Mouse (Mus musculus) left cerebral cortex, postnatal 14 days (tissue): ENCODE measurements at regions not wholly inside any gene's neighbourhood (a gene's known extent, or its start where the extent isn't known, plus 50 kb on each side); places are given as distances from the start of the nearest gene placed in this dataset.

Experiments
- DNase-seq, 2 experiments: peaks; one replicate each; pipeline ENCODE4 v3.0.0; 2021 to 2022; ENCODE audit warnings: low spot score in 2 of 2, mixed read lengths in 1 of 2
- intact Hi-C: fragments of 180-260 bp; cut with DNase I; formaldehyde crosslinking; loops from one replicate; pipeline ENCODE4 v1.15.1; 2025

DNA sequence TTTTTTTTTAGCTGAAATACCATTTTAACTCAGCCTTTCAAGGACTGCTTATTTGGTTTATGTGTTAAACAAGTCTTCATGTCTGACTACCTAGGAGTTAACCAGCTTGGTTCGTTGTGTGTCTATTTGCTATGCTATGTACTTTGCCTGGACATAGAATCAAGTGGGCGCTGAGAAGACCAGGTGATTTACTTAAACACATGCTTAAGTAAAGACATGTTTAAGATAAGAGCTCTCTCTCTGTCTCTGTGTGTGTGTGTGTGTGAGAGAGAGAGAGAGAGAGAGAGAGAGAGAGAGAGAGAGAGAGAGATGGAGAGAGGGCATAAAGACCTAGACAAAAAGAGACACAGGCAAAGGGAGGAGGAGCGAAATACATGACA, 302.3 kb downstream of the Pik3r1 start:
- no peak for DNase-seq
- intact Hi-C loops = no loop called here

DNA sequence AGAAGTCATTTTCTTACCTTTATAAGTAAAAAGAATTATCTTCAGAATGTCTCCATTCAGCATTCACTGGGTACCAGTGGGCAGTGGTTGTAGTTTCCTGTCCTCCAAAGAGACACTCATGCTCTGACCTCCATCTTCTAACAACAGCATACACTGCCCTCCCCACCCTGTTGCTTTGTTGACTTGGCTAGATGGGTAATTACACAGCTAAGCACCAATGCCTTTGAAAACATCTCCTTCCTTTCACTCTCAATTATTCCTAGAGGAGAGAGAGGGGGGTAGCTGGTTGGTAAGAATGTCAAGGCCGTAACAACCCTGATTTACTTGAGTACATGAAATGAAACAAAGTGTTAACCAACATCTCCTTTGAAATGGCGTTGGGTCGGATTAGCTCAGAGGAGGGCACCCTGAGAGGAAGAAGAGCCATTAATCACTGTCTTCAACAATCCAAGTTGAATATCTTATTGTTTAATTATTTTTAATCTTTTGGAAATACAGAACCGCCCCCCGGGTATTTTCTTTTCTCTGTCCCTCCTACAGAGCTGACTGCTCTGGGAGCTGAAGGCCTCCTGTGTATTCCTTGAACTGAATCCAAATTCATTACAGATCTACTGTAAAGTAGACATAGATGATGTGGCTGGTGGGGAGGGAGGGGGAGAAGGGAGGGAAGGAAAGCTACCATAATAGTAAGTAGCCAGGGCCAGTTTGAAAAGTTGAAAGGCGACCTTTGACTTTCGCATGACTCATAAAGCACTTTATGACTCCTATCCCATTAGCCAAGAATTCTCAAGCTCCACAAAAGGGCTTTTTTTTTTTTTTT, 302.9 kb downstream of the Pik3r1 start:
- no peak for DNase-seq
- intact Hi-C loops = no loop called here

DNA sequence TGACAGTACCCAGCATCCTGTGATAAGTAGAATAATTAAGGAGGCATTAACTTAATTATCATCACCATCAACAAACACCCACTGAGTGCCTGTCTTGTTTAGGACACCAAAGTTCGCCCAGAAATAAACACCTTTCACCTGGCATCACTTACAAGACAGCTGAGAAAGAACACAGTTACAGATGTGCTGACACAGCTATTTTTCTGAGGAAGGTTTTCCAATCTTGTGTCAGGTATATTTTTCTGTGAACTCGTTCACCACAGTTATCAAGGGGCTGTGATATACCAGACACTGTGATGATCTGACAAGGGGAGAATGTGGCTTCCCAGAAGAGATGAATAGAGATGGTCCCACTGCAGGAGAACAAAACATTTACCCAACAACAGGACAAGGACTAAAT, 311.1 kb downstream of the Pik3r1 start:
- DNase-seq = no peak
- intact Hi-C loops = no loop called here

DNA sequence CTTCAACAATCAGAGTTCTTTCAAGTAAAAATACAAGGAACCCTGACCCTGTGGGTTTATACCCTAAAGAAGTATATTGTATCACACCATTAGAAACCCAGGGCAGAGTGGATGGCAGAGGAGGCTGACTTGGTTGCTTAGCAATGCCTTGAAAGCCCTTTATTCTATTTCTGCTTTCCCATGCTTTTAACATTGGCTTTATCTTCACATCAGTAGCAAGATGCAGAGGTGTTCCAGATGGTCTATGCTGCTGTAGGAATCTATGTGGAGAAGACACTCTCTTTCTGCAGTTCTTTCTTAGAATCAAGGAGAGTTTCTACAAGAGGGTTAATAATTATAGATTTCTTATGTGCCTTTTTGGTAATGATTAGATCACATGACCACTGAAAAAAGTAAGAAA, 313.7 kb downstream of the Pik3r1 start:
- DNase-seq = no peak
- intact Hi-C loops = no loop called here

DNA sequence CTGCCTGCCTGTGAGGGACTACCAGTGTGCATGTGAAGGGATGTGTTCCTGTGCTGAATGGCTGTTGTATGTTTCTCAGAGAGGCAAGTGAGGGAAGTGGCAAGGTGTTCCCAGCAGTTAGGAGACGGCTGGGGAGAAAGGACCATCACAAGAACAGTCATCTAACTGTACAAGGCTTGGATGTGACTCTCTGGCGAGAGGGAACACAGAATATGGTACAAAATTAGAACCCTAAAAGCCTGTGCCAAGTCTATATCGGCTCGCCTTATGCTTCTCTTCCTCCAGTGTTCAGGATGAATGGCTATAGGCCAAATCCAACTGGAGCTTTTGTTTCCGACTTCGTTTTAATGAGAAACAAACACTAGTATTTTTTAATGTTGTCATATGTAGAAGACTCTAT, 317.5 kb downstream of the Pik3r1 start:
- peak; percentile 26 to 67 for DNase-seq
- intact Hi-C loops = no loop called here

DNA sequence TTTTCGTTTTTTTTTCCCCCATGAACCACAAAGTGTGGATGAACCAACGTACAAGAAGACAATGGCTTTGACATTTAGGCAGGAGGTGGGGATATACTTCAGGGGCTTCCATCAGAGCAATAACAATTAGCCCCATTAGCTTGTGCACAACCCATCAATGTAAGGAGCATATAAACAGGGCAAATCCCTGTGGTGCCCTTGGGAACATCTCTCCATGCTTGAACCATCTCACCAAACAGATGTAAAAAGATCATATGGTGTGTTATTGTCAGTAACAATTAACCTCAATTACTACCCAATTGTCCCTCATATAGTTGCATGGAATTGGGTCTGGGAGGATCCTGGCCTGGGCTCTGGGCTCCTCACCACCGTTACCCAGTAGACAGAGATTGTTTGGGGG, 328.5 kb downstream of the Pik3r1 start:
- no peak for DNase-seq
- intact Hi-C loops = no loop called here

DNA sequence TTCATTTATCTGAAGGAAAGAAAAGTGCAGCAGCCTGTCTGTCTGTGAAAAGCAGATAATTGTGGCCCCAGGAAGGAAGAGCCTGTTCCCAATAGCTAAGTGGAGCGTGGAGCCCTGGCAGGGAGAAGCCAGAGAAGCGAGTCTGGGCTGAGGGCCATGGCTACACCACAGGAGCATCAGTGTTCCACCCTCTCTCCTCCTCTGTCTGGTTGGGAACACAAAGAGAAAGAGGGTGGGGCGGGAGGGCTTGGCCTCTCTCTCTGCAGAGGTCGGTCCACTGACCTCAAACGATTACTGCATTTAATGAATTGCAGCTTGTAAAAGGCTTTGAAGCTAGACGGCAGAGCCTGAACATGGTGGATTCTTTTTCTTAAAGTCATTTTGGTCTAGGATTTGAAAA, 329.0 kb downstream of the Pik3r1 start:
- intact Hi-C loops = no loop called here

DNA sequence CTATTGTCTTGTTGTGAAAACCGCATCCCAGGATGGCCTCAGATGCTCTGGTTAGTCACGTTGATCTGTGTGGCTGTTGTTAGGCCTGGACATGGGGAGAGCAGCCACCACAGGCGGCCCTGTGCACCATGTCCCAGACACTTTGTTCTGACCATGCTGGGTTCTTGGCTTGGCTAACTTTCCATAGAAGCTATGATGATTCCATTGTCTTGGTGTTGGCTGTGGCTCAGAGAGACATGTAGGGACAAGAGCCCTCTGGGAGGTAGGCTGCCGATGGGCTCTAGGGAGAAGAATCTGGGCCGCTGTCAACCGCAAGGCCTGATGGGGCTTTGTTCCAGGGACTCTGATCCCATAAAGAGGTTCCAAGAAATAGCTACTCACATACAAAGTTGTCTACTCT, 334.9 kb downstream of the Pik3r1 start:
- DNase-seq = no peak
- intact Hi-C loops = no loop called here

More for the DNA sequence above, 329.0 kb downstream of the Pik3r1 start:
- no peak for DNase-seq

DNA sequence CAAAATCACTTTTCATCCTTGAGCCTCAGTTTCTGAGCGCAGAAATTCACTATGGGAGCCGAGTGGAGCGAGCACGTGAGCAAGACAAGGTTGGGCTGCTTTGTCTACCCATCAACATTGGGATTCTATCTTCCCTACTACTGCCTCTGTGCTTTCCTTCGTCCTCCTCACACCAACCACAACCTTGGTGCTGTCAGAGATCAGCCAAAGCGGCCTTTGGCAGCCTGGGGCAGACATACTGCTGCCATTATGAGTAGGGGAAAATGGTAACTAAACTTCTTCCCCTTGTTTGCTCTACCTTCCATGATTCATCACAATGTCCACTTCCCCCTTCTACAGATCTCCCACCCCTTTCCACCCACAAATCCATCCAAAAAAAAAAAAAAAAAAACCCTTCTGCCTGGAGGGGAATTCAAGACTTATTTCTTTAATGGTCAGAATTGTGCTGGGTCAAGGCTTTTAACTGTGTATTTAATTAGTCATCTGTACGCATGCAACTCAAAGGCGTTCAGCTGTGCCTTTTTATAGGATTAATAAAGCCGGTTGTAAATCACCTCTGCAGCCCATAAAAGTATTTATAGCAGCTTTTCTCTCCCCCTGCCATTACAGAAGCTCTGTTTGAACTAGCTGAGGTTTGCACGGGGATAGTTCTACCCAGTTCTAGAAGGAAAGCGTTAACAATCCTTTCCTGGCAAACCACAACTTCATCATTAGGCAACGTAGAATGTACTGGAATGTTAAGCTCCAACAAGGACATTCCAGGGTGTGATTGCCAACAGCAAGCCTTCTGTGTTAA, 340.4 kb downstream of the Pik3r1 start:
- intact Hi-C loops = no loop called here
- no peak for DNase-seq

DNA sequence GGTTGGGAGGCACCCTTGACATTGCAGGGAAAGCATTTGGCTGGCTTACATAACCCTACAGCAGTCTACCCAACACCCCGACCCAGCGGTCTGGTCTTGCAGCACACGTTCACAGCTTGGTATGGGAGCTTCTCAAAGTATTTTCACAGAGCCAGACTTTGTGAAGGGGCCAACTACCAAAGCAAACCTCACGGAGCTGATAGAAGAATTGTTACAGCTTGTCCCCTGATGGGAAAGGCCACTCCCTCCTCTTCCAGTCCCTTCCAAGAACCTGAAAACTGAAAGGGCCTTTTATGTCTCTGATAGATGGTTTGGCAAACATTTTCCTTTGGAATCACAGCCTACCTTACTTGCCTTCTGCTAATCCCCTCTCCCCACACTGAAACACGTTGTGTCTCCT, 341.6 kb downstream of the Pik3r1 start:
- DNase-seq = no peak
- intact Hi-C loops = no loop called here

DNA sequence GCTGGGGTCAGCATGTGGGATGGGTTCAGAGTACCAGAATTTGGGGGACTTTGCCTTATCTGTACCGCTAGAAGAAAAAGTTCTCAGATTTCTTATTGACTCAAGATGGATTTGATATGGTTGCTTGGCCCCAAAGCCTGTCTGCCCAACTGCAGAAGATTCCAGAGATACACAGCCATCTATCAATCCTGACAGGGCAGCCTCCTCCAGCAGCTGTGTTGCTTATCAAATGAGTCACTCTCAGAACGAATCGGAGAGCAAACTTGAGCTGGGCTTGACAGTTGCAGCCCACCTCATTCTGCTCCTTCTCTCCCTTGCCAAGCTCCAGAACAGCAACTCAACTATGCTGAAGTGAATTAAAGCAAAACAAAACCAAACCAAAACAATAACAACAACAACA, 345.9 kb downstream of the Pik3r1 start:
- DNase-seq = peak in 1 of 2 experiments; percentile 20
- intact Hi-C loops = no loop called here

DNA sequence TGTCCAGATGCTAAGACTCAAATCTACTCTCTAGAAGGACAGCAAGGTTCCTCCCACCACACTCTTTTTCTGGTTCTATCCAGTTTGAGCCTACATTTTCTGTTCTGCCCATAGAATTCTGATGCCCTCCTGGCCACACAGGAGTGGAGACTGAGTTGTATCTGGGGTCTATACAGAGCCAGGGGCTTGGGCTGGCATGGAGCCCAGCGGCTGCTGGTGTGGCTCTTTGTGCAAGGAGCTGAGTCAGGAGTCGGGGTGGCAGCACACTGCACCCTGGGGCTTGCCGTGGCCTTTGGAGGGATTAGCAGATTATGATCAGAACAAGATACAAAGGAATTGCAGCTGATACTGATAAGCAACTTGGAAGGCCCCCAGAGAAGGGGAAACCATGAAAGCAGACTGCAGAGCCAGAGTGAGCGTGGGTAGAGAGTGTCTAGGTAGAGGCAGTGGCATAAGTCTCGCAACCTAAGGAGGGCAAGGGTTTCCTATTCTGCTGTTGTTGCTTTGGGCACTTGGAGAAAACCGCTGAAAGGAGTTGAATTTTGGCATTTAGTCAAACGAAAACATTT, 348.5 kb downstream of the Pik3r1 start:
- intact Hi-C loops = no loop called here
- no peak for DNase-seq

DNA sequence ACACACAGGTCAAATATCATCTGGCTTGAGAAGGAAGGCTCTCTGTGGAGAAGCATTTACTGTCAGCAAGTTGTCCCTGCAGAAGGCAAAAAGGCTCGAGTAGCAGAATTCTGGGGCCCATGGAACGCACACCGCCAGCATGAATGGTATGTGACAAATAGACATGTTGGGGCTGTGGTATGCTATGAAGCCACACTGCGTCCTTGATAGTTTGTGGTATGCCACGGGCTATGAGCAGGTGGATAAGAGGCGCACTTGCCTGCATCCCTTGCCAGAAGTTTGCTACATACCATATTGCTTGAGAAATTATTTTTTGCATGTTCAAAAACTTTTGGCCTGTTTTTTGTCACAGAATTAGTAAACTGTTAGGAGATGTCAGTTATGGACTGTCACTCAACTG, 349.7 kb downstream of the Pik3r1 start:
- intact Hi-C loops = no loop called here
- no peak for DNase-seq

DNA sequence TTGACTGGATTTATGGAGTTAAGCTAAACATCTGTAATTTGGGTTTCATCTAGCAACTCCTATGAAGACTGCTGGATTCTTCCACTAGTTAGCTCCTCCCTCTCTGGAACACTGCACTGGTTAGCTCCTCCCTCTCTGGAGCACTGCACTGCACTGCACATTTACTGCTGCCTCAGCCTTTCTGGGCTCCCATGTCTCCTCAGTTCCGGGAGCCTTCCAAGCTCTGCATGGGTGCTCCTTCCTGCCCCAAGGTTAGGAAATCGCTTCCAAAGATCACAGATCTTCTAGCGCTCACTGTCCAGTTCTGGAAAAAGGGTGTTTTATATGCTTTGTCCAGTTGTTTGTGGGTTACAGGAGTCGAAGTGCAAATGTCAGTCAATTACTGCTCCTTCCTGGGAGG, 359.1 kb downstream of the Pik3r1 start:
- intact Hi-C loops = no loop called here
- DNase-seq = no peak

DNA sequence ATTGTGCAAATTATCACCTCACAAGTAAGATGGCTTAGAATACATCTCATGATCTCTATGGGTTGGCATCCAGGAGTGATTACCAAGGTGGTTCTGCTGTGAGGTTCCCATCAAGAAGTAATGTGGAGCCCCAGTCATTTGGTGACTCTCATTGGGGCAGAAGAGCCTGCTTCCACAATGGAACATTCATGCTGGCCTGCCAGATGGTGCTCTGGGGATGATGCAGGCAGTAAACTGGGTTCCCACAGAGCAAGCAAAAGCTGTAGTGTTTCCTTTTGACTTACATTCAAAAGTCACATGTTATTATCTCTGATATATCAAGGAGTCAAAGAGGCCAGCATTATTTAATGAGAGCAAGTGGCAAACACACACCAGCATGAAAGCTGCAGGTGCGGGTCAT, 360.4 kb downstream of the Pik3r1 start:
- intact Hi-C loops = no loop called here
- no peak for DNase-seq

DNA sequence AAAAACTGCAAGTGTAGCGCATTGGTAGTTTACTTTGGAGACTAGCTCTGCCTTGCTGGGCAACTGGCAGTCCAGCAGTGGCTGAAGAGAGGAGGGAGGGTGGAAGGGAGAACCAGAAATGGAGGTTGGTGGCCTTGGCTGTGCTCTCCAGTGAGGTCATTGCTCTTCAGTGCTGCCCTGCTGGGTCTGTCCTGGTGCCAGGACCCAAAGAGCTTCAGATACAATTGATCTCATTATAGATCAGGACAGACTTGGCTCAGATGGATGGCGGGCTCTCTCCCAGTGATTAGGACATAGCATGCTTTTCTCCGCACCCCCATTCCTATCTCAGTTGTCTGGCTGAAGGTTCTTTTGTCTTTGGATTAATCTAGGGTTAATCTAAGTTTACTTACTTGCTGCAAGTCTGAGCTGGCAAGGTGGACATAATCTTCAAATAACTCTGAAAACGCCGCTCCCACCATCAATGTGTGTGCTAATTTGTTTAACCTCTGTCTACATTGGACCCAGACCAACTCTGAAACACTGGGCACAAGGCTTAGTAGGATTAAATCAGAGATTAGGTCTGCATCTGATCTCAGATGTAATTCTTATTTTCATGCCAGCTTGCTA, 394.3 kb downstream of the Pik3r1 start:
- intact Hi-C loops = no loop called here
- DNase-seq = no peak

DNA sequence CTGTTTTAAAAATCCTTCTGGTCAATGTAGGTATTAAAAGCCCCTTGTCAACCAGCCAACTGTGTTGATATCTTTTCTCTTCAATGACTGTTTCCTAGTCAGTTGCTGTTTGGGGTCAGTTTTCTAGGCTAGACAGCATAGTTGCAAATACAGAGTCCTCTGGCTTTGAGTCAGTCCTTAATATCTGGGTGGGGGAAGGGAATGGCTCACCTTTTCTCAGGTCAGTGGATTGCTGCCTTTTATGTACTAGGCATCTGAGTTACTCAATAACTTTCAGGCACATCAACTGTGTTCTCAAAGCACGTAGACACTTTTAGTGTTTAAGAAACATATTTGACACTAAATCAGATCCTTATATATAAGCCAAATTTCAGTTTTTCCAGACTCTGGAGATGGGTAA, 396.1 kb downstream of the Pik3r1 start:
- intact Hi-C loops = no loop called here
- DNase-seq = no peak

DNA sequence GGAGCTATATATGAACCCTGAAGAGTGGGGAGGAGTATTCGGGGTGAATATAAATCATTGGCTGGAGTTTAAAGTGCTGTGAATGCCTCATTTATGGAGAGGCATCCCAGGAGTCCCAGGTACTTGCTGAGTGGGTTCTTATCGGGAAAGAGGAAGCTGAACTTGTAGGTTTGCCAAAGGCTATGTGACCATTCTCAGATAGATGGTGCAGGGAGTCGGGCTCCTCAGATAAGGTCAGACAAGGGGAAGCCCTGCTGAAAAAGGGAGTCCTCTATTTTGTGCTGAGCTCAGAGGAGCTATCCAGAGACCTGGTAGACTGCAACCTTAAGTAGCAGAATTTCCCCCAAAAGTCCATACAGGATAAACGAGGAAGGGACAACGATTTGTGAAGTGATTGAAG, 399.8 kb downstream of the Pik3r1 start:
- intact Hi-C loops = no loop called here

DNA sequence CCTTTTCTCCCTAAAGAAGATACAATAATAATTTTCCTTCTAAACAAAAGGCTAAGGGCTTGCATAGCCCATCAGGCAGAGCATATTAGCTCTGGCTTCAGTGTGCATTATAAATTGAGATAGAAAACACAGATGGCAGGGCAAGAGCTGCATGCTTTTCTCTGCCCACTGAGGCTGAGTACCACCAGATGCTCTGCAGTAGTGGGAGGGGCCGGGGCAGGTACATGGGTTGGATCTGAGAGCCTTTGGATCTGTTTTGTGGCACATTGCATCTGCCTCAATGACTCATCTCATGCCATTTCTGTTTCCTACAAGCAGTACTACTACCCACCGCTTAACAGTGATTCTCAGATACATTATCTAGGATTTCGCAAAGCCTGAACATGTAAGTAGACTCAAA, 412.7 kb downstream of the Pik3r1 start:
- intact Hi-C loops = no loop called here
- DNase-seq = peak in 1 of 2 experiments; percentile 7

More for the DNA sequence above, 399.8 kb downstream of the Pik3r1 start:
- no peak for DNase-seq

DNA sequence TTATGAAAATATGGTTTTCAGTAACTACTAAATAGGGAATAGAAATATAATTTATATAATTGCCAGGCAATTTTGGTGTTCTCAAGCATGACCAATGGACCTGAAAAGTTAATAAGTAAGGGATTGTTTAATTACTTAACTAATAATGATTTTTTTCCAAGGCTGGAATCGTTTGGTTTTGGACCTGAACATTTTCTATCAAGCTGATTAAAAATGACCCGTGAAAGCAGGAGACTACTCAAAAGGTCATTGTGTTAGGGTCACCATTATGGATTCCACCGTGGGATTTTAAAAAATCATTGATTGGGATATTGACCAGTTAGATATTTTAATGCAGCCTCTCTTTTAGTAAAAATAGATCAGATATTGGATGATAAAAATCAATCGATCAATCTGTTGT, 416.9 kb downstream of the Pik3r1 start:
- intact Hi-C loops = no loop called here
- DNase-seq = no peak
